Mouse (Mus musculus) liver, embryonic 11.5 days (tissue): ENCODE measurements around the gene Tcerg1l. TPM values are rescaled to one million over a fixed set of nuclear protein-coding genes. Genes with fewer than 3 reads are reported as not detected.

ENCODE experiments used
- ATAC-seq: fragments of 200-750 bp; cut with Nextera tagmentation; replicated peaks from 2 replicates; pipeline ENCODE4 v1.8.0; 2017; ENCODE audit warnings: moderate number of reproducible peaks, mild to moderate bottlenecking, moderate TSS enrichment, moderate library complexity; ENCODE audit not compliant: low FRiP score
- DNase-seq: peaks from one replicate; pipeline ENCODE4 v3.0.0-alpha.2; 2017; ENCODE audit warnings: low spot score
- H3K27ac ChIP-seq: fragments of 300-500 bp; sonication (generic); 2 replicates; pipeline ENCODE4 v1.5.1; 2014; ENCODE audit warnings: mild to moderate bottlenecking, low read depth, low read length, control low read depth
- H3K27me3 ChIP-seq: fragments of 300-500 bp; sonication (generic); replicated peaks from 2 replicates; pipeline ENCODE4 v1.6.1; 2014; ENCODE audit warnings: low read length, mixed read lengths; ENCODE audit not compliant: control insufficient read depth, insufficient read depth
- H3K36me3 ChIP-seq: fragments of 300-500 bp; sonication (generic); 2 replicates; pipeline ENCODE4 v1.6.1; 2014; ENCODE audit warnings: mild to moderate bottlenecking, low read length, moderate library complexity, mixed read lengths; ENCODE audit not compliant: control insufficient read depth, insufficient read depth
- H3K4me1 ChIP-seq: fragments of 300-500 bp; sonication (generic); replicated peaks from 2 replicates; pipeline ENCODE4 v1.6.1; 2014; ENCODE audit warnings: low read length, mixed read lengths; ENCODE audit not compliant: control insufficient read depth, insufficient read depth
- H3K4me2 ChIP-seq: fragments of 300-500 bp; sonication (generic); 2 replicates; pipeline ENCODE4 v1.6.1; 2014; ENCODE audit warnings: mild to moderate bottlenecking, control low read depth, moderate library complexity
- H3K4me3 ChIP-seq: fragments of 300-500 bp; sonication (generic); 2 replicates; pipeline ENCODE4 v1.5.1; 2014; ENCODE audit warnings: low read depth, low read length, control low read depth
- H3K9ac ChIP-seq: fragments of 300-500 bp; sonication (generic); 2 replicates; pipeline ENCODE4 v1.6.1; 2014; ENCODE audit warnings: low read depth, low read length, control low read depth
- H3K9me3 ChIP-seq: fragments of 300-500 bp; sonication (generic); 2 replicates; pipeline ENCODE4 v1.6.1; 2016; ENCODE audit warnings: low read length, inconsistent platforms, mixed read lengths; ENCODE audit not compliant: control insufficient read depth
- WGBS: fragments of 180-500 bp; shearing (Covaris S2); extraction: QIAGEN DNeasy Blood & Tissue Kit; methylation state at CpG from one replicate; pipeline ENCODE4 v1.1.7; 2014; 5-methylcytosine and 5-hydroxymethylcytosine counted together
- polyA plus RNA-seq: library from polyadenylated mRNA; unstranded; fragments of >200 nt; fragmentation: Nextera tagmentation; extraction: Ambion mirVana; gene quantifications from 2 replicates; pipeline ENCODE4 v1.2.1, GENCODE M21; 2014

Gene Tcerg1l
- polyA plus RNA-seq, 1 experiment from 2014 or later = 0.74 TPM

GRCm38 (mm10) chr7:138400506-138401272, 3.2 kb upstream of the Tcerg1l start:
- DNase-seq = no peak
- H3K4me2 ChIP-seq = no peak overlapping the region
- H3K27me3 ChIP-seq = peaks cover 37% of the 10 kb centered on the region
- no peak overlapping the region for H3K4me3 ChIP-seq
- H3K9ac ChIP-seq = no peak overlapping the region
- no peaks in the 10 kb centered on the region for H3K36me3 ChIP-seq
- 75% methylated on average over 8 of the region's 8 CpGs for WGBS
- H3K27ac ChIP-seq = no peak overlapping the region
- H3K4me1 ChIP-seq = no peaks in the 10 kb centered on the region; the same call in 1 of the 2 replicates
- no peak for ATAC-seq
- no peaks in the 10 kb centered on the region for H3K9me3 ChIP-seq

GRCm38 (mm10) chr7:138398182-138398793, 758 bp upstream of the Tcerg1l start:
- peak overlapping the region; percentile 79 for H3K4me2 ChIP-seq
- H3K27ac ChIP-seq = no peak overlapping the region
- H3K27me3 ChIP-seq = peaks cover 37% of the 10 kb centered on the region
- no peaks in the 10 kb centered on the region; the same call in 1 of the 2 replicates for H3K4me1 ChIP-seq
- H3K9me3 ChIP-seq = no peaks in the 10 kb centered on the region
- H3K4me3 ChIP-seq = peak overlapping the region; percentile 52; the same call in 1 of the 2 replicates
- DNase-seq (peak; percentile 49), ATAC-seq (peak; percentile 20; the same call in 1 of the 2 replicates)
- H3K9ac ChIP-seq = no peak overlapping the region
- WGBS = 5% methylated on average over 21 of the region's 21 CpGs
- no peaks in the 10 kb centered on the region for H3K36me3 ChIP-seq

GRCm38 (mm10) chr7:138396863-138397484, 556 bp downstream of the Tcerg1l start:
- H3K4me3 ChIP-seq = peak overlapping the region; percentile 52
- H3K4me1 ChIP-seq = no peaks in the 10 kb centered on the region; the same call in 1 of the 2 replicates
- peak overlapping the region; percentile 79 for H3K4me2 ChIP-seq
- peaks cover 37% of the 10 kb centered on the region for H3K27me3 ChIP-seq
- no peak overlapping the region for H3K27ac ChIP-seq
- H3K9ac ChIP-seq = no peak overlapping the region
- ATAC-seq (no peak), DNase-seq (peak; percentile 66)
- no peaks in the 10 kb centered on the region for H3K36me3 ChIP-seq
- WGBS = 2% methylated on average over 41 of the region's 41 CpGs
- H3K9me3 ChIP-seq = no peaks in the 10 kb centered on the region

- DNase-seq (no peak), ATAC-seq (no peak)
- H3K4me1 ChIP-seq = no peaks in the 10 kb centered on the region; the same call in 1 of the 2 replicates
- H3K27me3 ChIP-seq = peaks cover 37% of the 10 kb centered on the region
- 43% methylated on average over 13 of the region's 13 CpGs for WGBS
- no peaks in the 10 kb centered on the region for H3K36me3 ChIP-seq
- H3K9ac ChIP-seq = no peak overlapping the region
- H3K27ac ChIP-seq = no peak overlapping the region
- H3K4me2 ChIP-seq = peak overlapping the region; percentile 79; the same call in 1 of the 2 replicates
- H3K4me3 ChIP-seq = no peak overlapping the region
- no peaks in the 10 kb centered on the region for H3K9me3 ChIP-seq
These were observed 1.2 kb downstream of the Tcerg1l start for GRCm38 (mm10) chr7:138396109-138396862.

GRCm38 (mm10) chr7:138389941-138390340, 7.6 kb downstream of the Tcerg1l start:
- no peaks in the 10 kb centered on the region for H3K27me3 ChIP-seq
- H3K4me1 ChIP-seq = no peaks in the 10 kb centered on the region
- no peak overlapping the region for H3K4me2 ChIP-seq
- no peak overlapping the region for H3K9ac ChIP-seq
- 74% methylated on average over 6 of the region's 6 CpGs for WGBS
- H3K36me3 ChIP-seq = no peaks in the 10 kb centered on the region
- no peak overlapping the region for H3K4me3 ChIP-seq
- ATAC-seq = no peak
- no peak for DNase-seq
- no peaks in the 10 kb centered on the region for H3K9me3 ChIP-seq
- H3K27ac ChIP-seq = no peak overlapping the region

- H3K4me2 ChIP-seq = no peak overlapping the region
- H3K9me3 ChIP-seq = no peaks in the 10 kb centered on the region
- DNase-seq (no peak), ATAC-seq (no peak)
- no peaks in the 10 kb centered on the region for H3K4me1 ChIP-seq
- WGBS = 74% methylated on average over 3 of the region's 3 CpGs
- H3K9ac ChIP-seq = no peak overlapping the region
- no peaks in the 10 kb centered on the region for H3K27me3 ChIP-seq
- no peak overlapping the region for H3K4me3 ChIP-seq
- H3K27ac ChIP-seq = no peak overlapping the region
- no peaks in the 10 kb centered on the region for H3K36me3 ChIP-seq
These were observed 8.5 kb downstream of the Tcerg1l start for GRCm38 (mm10) chr7:138389071-138389470.

- H3K4me3 ChIP-seq = no peak overlapping the region
- H3K4me1 ChIP-seq = no peaks in the 10 kb centered on the region
- H3K27ac ChIP-seq = no peak overlapping the region
- DNase-seq (no peak), ATAC-seq (no peak)
- H3K9me3 ChIP-seq = no peaks in the 10 kb centered on the region
- H3K4me2 ChIP-seq = no peak overlapping the region
- H3K9ac ChIP-seq = no peak overlapping the region
- no peaks in the 10 kb centered on the region for H3K27me3 ChIP-seq
- 82% methylated on average over 3 of the region's 3 CpGs for WGBS
- H3K36me3 ChIP-seq = no peaks in the 10 kb centered on the region
These were observed 18.3 kb downstream of the Tcerg1l start for GRCm38 (mm10) chr7:138379221-138379620.

GRCm38 (mm10) chr7:138378546-138378945, 19.0 kb downstream of the Tcerg1l start:
- no peak overlapping the region for H3K4me2 ChIP-seq
- ATAC-seq (no peak), DNase-seq (no peak)
- WGBS = 82% methylated on average over 4 of the region's 4 CpGs
- no peaks in the 10 kb centered on the region for H3K36me3 ChIP-seq
- no peak overlapping the region for H3K4me3 ChIP-seq
- H3K4me1 ChIP-seq = no peaks in the 10 kb centered on the region
- no peak overlapping the region for H3K9ac ChIP-seq
- no peaks in the 10 kb centered on the region for H3K27me3 ChIP-seq
- H3K27ac ChIP-seq = no peak overlapping the region
- H3K9me3 ChIP-seq = no peaks in the 10 kb centered on the region
